Mouse (Mus musculus) skeletal muscle tissue, adult 2 months (tissue): Measurements from ENCODE around the gene Olfm2.
A peak's percentile ranks its signal among the peaks of the same experiment; 100 is the strongest.

Experiments used
- DNase-seq: peaks from one replicate; pipeline ENCODE4 v3.0.0-alpha.2; 2012; ENCODE audit warnings: low read depth, low spot score

Gene Olfm2

GRCm38 (mm10) chr9:20746017-20746660, at the start of gene Olfm2:
TSS of gene Olfm2 (minus strand) at chr9:20746349.
- DNase-seq = no peak

DNA sequence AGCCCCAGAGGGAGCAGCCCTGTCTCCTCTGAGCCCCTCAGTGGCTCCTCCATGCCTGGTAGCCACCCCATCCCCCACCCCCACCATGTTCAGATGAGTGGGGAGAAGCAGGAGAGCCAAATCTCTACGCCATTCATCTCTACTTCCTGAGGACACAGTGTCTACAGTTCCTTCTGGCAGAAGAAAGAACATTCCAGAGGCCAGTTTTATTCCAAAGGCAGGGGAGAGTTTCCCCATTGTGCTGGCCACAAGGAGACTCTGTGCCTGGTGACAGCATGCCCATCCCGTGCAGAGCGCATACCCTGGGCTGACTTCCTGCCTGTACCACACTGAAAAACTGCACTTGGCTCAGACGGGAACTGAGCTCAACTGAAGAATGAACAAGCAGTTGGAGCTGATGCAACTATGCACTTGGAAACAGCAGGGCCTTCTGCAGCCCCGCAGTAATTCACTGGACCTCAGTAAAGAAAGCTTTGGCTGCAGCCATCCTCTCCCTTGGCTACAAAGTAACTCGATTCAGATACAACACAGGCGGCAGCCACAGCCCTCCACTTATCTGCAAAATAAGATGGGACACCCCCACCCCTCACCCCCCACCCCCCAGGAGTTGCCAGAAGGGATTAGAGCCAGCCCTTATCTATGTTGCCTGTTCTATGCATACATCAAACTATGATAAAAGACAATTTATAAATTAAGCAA, 48.1 kb upstream of the Olfm2 start:
- DNase-seq = peak; percentile 74

DNA sequence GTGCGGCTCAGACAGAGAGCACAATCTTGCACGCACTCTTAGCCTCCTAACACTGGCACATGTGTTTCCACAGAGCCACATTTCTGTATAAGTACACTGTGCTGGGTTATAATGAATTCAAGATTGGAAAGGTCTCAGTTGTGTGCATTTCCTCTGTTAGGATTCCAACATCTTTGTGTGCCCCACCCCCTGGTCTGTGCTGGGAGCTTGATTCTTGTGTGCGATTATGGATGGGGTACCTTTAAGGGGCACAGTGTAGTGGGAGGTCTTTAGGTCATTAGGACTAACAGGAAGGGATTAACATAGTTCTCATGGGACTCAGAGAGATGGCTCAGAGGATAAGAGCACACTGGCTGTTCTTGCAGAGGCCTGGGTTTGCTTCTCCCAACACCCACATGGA, 44.2 kb upstream of the Olfm2 start:
- no peak for DNase-seq

GRCm38 (mm10) chr9:20789651-20790050, 43.5 kb upstream of the Olfm2 start:
- no peak for DNase-seq

- no peak for DNase-seq
Observed at GRCm38 (mm10) chr9:20787992-20788391, 41.8 kb upstream of the Olfm2 start.

GRCm38 (mm10) chr9:20785055-20785454, 38.9 kb upstream of the Olfm2 start:
- no peak for DNase-seq

- no peak for DNase-seq
Observed at GRCm38 (mm10) chr9:20781286-20781685, 35.1 kb upstream of the Olfm2 start.

DNA sequence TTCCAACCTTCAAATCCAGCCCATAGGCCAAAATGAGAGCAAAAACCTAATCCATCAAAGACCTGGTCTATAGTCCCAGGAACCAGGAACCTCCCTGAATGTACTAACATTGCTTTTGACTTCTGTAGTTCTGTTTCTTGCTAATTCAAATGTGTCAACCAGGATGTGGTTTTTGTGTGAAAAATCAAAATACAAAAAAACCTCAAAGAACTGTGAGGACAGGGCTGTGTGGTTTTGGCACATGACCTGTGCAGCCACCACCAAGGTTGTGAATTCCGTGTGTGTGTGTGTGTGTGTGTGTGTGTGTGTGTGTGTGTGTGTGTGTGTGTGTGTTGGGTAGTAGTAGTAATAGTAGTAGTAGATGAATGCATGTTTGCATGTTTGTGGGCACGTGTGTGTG, 19.1 kb upstream of the Olfm2 start:
- DNase-seq = no peak

DNA sequence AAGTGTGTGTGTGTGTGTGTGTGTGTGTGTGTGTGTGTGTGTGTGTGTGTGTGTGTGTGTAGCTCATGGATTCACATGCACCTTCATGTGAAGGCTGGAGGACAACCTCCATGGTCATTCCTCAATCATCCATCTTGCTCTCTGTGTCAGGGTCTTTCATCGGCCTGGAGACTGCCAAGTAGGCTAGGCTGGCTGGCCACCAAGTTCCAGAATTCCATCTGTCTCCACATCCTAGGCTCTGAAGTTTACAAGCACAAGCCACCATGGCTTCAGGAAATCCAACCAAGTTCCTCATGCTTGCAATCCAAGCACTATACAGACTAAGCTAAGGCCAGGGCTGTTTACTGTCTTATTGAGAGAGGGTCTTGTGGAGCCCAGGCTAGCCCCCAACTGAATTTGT, 16.9 kb upstream of the Olfm2 start:
- no peak for DNase-seq

DNA sequence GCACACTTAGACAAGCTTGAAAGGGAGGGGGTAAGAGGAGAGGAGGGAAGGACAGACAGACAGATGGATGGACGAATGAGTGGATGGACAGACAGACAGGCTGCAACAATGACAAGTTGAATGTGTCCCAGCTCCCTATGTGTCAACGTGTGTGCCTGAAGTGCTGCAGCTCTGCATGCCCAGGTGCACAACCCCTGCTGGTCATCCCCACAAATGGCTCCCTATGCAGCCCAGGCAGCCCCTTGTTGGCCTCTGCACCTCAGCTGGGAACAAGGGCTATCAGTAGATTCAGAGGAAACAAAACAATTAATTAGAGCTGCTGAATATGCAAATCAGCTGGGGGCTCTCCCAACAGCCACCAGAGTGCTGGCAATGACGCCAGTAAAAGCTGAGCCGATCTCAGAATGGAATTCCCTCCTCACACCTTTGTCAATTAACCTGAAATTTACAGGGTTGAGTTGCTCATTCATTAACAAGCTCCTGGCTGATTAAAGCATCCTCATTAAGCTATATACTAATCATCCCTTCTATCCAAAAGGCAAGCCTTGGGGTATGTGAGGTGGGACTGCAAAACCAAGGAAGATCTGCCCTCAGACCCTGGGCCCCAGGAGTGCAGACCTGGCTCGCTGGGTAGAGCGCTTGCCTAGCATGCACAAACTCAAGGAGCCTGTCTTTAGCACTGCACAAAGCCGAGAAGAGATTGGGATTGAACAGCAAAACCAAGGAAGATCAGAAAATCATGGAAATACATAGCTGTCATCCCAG, 16.2 kb upstream of the Olfm2 start:
- no peak for DNase-seq

GRCm38 (mm10) chr9:20761388-20761787, 15.2 kb upstream of the Olfm2 start:
- DNase-seq = no peak

GRCm38 (mm10) chr9:20760813-20761212, 14.7 kb upstream of the Olfm2 start:
- DNase-seq = peak; percentile 91

DNA sequence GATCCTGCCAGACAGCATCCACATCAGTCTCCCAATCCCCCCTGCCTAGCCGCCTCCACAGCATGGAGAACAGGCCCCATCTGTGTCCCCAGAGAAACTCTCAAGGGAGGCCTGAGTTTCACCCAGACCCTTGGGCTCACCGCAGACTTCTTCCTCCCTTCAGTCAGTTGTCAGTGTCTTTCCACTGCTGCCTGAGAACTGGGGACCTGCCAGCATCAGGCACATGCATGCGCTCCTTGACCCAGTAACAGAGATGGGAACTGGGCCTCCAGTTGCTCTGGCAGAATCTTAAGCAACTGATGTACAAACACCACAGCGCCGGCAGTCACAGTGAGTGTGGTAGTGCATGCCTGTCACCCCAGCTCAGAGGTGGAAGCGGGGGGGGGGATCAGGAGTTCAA, 12.7 kb upstream of the Olfm2 start:
- no peak for DNase-seq

DNA sequence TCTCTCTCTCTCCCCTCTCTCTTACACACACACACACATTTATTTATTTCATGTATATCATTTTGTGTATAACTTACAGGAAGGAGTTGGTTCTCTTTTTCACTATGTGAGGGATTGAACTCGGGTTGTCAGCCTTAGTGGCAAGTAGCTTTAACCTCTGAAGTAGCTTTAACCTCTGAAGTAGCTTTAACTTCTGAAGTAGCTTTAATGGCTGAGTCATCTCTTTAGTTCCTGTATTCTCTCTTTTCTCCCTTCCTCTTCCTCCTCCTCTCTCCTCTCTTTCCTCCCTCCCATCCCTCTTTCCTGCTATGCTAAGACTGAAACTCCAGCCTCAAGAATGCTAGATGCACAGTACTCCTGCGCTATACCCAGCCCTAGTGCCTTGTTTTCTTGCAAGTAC, 12.1 kb upstream of the Olfm2 start:
- no peak for DNase-seq

GRCm38 (mm10) chr9:20757087-20757955, 11.2 kb upstream of the Olfm2 start:
- peak; percentile 52 for DNase-seq

DNA sequence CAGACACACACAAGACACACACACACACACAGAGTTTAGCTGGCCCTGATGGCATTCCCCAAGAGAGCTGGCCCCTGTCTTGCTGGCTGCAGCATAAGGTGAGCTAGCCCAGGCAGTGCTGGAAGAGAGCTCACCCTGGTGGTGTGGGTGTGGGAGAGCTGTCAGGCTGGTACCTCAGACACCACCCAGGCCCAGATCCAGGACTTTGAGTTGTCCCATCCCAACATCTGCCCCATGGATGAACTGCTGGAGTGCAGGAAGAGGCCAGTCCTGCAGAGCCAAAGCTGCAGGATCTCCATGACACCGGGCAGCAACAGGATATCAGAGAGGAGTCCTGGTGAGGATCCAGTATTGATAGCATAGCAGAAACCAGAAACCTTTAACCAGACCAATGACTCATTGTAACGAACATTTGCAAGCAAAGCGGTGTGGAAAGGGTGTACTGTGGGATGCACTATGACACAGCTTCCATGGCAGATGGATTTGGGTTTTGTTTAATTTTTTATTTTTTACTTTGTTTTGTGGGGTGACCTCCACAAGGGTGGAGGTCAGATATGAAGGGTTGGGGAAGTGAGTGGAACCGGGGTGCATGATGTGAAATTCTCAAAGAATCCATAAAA, 10.0 kb upstream of the Olfm2 start:
- DNase-seq = no peak

DNA sequence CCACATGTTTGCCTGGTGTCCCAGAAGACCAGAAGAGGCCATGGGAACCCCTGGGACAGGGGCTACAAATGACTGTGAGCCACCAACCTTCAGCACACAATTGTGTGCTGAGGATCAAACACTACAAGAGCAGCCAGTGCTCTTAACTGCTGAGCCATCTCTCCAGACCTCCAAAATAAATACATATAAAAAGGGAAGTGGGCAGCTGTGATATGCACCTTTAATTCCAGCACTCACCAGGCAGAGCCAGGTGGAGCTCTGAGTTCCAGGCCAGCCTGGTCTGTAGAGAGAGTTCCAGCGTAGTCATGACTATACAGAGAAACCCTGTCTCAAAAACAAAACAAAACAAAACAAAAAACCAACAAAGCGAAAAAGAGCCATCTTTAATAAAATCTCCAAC, 8.2 kb upstream of the Olfm2 start:
- no peak for DNase-seq

DNA sequence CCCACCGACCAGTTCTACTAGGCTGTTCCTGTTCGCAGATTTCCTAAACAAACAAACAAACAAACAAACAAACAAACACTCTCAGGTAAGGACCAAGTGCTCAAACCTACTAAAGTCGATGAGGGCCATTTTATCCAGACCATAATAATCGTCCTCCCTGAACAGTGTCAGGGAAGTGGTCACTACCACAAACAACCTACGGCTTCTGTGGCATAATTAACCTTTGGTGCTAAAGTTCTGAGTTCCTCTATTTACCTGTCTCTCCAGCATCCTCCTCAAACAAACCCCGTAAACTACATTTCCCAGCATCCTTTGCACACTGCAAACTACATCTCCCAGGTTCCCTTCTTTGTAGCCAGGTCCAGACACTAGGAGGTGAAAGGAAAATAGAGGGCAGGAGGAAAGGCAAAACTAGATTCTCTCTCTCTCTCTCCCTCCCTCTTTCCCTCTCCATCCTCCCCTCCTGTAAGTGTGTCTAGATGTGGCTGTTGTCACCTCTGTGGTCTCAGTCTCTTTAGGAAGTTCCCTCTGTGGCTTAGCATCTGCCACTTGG, 5.4 kb upstream of the Olfm2 start:
- no peak for DNase-seq

DNA sequence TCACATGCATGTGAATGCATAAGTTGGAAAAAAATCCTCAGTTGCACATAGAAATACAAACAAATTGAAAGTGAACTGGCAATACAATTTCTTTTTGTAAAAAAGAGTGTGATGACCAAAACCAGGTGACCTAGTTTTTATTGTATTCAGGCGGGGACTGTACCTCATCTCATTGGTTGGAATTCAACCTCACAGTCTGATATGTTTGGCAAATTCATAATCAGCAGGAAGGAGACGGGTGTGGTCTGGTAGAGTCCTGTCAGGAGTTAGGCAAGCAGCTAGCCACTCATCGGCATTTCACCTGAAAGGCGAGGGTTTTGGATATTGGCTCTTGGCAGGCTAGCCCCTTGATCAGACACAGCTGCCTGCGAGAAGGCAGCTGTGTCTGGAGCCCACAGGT, 3.1 kb upstream of the Olfm2 start:
- no peak for DNase-seq

GRCm38 (mm10) chr9:20748540-20748939, 2.4 kb upstream of the Olfm2 start:
- no peak for DNase-seq

DNA sequence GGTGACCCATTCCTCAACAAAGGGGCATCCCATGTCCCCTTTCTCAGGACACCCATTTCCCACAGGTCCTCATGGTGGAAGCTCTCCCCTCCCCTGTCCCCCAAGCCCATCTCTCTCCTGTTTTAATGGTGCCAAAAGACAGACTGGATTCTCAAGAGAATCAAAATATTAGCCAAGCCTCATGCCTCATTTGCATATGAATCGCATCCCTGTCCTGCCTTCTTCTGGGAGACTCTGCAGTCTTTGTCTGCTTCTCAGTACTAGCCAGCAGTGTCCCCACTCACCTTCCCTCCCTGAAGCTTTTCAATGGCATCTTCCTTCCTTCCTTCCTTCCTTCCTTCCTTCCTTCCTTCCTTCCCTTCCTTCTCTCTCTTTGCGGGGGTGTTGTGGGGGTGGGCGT, 1.5 kb upstream of the Olfm2 start:
- no peak for DNase-seq
